Mouse (Mus musculus) liver, embryonic 14.5 days (tissue): Measurements from ENCODE around the gene Minos1.

Source experiments
- CTCF ChIP-seq: IDR thresholded peaks from 2 replicates; pipeline ENCODE4 v1.5.1; 2016; ENCODE audit warnings: antibody characterized with exemption, low read depth, control low read depth
- EP300 ChIP-seq: IDR thresholded peaks from 2 replicates; pipeline ENCODE4 v1.6.1; 2016; ENCODE audit warnings: antibody characterized with exemption, low read depth

DNA sequence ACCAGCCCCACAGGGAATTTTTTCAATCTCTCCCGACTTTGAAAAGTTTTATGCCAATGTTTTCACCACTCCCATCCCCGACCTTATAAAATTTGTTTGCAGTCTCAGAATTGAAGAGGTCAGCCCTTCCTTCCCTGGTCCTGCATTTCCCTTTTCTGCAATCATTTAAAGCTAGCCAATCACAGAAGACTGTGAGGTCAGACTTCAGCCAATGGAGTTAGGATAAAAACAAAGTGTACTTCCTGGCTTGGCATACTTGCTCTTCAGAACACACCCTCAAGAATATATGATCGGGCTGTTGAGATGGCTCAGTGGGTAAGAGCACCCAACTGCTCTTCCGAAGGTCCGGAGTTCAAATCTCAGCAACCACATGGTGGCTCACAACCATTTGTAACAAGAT, 2.2 kb upstream of the Minos1 start:
- TF ChIP-seq CTCF (no peak), EP300 (no peak)
